Mouse (Mus musculus) fat pad, adult 2 months (tissue): Measurements from ENCODE around the gene Actr1b.
A peak's percentile ranks its signal among the peaks of the same experiment; 100 is the strongest.
"Not testable (repeated sequence)": the region's sequence is repeated elsewhere in the genome, so short reads cannot be mapped to it uniquely, and the experiment has no call there.

Source experiments
- DNase-seq: peaks from one replicate; pipeline ENCODE4 v3.0.0-alpha.2; 2011; ENCODE audit warnings: low read depth, low spot score; ENCODE audit errors: extremely low read depth

The Actr1b gene

DNA sequence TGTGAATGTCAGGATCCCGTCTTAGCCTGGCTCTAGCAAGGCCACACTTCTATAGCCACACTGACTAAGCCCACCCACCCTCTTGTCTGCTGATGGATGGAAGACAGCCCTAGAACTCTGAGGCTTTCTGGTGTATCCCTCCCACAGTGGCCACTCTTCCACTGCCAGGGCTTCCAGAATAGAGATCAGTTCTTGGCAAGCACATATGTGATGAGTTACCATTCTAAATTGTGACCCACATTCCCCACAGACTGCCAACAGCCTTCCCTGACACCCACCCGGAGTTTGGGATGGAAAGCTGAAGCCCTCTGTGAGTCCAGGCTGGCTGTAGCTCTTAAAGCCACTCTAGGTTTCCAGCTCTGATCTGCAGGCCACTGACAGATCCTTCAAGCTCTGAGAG is 7.1 kb downstream of the Actr1b start:
- no peak for DNase-seq

GRCm38 (mm10) chr1:36697030-36697429 is 17.2 kb downstream of the Actr1b start:
- no peak for DNase-seq

GRCm38 (mm10) chr1:36696411-36696810 is 17.8 kb downstream of the Actr1b start:
- no peak for DNase-seq

- no peak for DNase-seq
These were observed 19.4 kb downstream of the Actr1b start for GRCm38 (mm10) chr1:36694871-36695270.

DNA sequence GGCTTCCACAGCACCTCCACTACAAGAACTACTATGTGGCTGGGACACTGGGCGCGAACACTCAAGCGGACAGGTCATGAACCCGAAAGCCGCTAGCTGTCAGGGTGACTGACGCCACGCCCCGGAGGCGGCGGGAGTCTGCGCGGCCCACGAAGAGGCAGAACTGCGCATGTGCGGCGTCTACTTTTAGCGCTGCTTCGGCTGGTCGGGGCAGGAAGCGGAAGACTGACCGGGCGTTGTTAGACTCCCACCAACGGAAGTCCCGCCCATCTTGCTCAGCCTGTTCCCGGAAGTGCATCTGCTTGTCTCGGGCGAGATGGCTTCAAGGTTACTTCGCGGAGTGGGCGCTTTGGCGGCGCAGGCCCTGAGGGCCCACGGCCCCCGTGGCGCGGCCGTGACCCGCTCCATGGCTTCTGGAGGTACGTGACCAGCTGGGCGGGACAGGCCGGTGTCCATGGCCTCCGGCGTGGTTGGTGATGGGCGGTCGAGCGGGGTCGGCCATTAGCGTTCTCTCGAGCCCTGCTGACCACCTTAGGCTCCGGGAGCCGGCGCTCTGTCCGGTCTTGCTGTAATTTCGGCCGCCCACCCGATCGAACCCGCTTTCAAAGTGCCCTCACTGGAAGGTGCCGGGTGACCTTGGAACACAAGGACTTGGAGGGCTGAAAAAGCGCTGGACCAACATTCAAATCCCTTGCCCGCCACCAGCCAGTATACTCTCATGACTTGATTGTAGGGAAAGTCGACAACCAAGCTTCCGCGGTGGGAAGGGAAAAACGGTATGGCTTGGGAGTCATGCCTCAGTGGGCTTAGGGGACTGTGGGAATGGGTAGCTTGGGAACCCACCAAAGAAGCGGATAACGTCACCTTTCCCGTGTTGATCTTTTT is 22.7 kb downstream of the Actr1b start, which contains the start of gene Cox5b:
Cox5b (plus strand) TSS at position 179 of the 885 bp plus-strand sequence.
- DNase-seq = peak; percentile 67

GRCm38 (mm10) chr1:36690671-36691235 is 23.5 kb downstream of the Actr1b start:
- DNase-seq = no peak

DNA sequence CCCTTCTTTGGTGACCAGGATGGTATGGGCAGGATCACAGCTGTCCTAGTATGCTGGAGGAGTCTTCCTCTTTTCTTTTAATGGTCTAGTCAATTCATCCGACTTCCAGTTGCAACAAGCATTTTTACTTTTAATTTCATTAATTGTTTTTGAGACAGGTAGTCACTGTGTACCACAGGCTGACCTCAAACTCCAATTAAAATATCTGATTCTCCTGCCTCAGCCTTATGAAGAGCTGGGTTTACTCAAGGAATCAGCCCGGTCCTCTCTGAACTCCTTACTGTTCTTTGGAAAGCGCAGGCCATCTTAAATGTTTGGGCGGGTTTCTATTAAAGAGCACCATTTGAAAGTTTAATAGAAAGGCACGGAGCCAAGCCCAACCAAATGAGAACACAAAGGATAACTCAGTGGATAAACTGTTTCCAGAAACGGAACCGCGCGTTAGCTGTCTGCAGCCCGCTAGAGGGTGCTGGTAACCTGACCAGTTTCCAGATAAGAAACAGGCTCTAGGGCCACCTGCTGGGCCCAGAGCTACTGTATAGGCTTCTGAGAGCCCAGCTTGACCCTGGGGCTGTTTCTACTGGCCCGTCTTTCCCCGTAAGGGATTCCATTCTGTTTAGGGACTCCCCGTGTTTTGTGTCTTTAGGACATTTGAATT is 30.3 kb downstream of the Actr1b start:
- no peak for DNase-seq

DNA sequence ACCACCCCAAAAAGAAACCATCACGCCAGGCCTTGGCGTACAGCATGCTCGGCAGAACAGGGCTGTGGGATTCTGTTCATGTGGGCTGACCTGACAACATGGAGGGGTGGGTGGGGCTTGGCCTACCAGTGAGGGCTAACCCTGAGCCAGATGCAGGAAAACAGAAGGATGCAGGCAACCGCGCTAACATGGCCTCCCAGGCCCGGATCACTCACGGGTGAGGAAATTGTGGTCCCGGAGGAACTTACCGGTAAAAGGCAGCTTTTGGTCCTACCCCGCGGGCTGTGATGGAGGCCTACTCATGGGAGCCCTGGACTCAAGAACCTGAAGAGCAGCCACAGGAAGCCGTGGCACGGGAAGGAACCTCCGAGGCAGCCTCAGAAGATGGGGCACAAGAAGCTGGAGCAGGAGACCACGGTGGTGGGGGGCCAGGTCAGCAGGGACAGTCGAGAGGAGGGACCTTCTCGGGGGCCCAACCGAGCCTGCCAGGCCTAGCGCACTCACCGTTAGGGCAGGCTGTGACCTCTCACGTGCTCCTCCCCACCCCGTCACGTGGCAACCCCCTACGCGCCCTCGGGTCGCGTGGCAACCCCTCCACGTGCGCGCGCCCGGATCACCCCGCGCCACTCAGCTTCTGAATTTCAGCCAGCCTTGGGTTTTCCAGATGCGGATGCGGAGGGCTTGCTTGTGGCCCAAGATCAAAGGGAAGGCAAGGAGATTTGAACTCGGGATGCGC is 31.4 kb downstream of the Actr1b start, which contains the start of gene Fam178b:
Fam178b (minus strand) TSS at position 564 of the 736 bp plus-strand sequence.
- no peak for DNase-seq

DNA sequence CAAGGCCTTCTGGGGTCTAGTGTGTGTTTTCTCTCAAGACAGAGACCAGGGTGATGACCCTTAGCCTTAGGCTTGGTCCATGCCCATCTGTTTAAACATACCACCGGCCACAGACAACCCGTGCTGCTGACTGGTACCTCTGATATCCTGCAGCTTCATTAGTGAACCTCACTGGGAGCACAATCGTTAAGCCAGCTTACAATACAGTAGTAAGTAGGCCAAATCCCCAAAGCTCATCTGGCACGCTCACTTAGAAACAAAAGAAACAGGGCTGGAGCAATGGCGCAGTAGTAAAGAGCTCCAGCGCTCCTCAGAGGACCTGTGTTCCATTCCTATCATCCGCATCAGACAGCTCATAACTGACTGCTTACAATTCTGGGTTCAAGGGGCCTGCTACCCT is 33.3 kb downstream of the Actr1b start:
- DNase-seq = no peak

DNA sequence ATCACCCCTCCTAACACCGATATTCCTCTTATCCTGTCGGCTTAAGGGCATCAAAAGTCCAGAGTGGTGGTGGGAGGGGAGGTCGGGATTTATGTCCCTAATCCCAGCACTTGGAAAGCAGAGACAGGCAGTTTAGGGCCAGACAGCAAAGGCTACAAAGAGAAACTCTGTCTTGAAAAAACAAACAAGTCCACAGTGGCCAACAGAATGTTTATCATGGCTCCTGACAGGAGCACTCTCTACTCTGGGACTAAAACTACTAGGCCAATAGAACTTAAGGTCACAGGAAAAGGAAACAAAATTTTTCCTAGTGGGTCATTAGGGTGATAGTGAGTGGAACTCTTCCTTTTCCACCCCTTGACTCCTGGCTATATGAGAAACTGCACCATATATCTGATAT is 39.3 kb downstream of the Actr1b start:
- no peak for DNase-seq

- DNase-seq = no peak
These were observed 41.4 kb downstream of the Actr1b start for GRCm38 (mm10) chr1:36672648-36673350.

DNA sequence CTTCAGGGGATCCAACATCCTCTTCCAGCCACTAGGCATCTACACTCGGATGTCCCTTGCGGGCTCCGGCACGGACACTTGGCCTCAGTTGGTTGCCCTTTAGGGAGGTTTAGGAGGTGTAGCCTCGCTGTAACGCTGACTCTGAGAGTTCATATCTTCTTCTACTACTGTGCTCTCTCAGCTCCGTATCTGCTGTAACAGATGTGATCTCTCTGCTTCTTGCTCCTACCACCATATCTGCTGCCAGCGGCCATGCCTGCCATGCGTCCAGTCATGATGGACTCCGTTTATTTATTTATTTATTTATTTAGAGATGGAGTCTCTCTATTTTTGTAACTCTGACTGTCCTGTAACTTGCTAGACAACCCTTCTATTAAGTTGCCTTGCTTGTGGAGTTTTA is 43.0 kb downstream of the Actr1b start:
- DNase-seq = no peak

- no peak for DNase-seq
These were observed 44.0 kb downstream of the Actr1b start for GRCm38 (mm10) chr1:36670256-36670655.

DNA sequence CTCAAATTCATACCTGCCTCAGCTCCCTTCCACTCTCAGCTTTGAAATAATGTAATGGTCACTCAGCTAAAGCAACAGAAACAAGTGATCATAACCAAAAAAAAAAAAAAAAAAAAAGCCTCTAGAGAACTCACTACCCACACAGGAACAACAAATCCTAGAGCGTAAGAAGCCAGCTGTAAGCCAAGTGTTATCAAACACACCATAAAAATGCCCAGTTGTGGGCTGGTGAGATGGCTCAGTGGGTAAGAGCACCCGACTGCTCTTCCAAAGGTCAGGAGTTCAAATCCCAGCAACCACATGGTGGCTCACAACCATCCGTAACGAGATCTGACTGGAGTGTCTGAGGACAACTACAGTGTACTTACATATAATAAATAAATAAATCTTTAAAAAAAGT is 46.2 kb downstream of the Actr1b start:
- not testable (repeated sequence) for DNase-seq

DNA sequence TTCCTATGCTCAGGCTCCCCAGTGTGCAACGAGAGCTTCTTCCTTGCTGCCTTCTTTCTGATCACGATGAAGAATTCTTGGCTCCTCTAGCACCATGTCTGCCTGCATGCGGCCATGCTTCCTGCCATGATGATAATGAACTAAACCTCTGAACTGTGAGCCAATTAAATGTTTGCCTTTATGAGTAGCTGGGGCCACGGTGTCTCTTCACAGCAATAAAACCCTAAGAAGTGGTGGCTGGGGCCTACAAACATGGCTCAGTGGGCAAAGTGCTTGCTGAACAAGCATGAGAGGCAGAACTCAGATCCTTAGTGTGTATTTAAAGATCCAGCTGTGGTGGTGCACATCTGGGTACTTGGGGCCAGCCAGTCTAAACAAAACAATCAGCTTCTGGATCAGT is 48.3 kb downstream of the Actr1b start:
- no peak for DNase-seq

DNA sequence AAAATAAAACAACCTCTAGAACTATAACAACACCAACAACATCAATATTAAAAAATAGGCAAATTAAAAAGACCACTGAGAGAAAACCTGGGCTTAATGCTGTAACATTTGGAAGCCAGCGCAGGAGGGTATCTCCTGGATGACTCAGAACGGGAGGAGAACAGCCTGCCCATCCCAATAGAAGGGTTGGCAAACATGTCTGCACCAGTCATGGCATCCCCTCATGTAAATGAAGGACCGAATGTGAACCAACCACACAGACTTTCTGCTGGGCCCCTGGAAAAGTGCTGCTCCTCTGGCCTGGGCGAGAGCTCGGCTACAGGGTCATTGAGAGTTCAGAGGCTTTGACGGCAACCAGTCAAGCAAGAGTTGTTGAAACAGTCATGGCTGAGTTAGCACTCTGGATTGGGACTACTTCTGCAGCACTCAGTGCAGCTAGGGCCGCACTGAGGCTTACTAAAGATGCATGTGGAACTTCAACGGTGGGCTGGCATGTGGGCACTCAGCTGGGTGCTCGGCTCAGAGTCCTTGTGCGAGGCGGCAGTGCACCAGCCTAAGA is 49.0 kb downstream of the Actr1b start:
- no peak for DNase-seq

GRCm38 (mm10) chr1:36664457-36664856 is 49.8 kb downstream of the Actr1b start:
- no peak for DNase-seq

DNA sequence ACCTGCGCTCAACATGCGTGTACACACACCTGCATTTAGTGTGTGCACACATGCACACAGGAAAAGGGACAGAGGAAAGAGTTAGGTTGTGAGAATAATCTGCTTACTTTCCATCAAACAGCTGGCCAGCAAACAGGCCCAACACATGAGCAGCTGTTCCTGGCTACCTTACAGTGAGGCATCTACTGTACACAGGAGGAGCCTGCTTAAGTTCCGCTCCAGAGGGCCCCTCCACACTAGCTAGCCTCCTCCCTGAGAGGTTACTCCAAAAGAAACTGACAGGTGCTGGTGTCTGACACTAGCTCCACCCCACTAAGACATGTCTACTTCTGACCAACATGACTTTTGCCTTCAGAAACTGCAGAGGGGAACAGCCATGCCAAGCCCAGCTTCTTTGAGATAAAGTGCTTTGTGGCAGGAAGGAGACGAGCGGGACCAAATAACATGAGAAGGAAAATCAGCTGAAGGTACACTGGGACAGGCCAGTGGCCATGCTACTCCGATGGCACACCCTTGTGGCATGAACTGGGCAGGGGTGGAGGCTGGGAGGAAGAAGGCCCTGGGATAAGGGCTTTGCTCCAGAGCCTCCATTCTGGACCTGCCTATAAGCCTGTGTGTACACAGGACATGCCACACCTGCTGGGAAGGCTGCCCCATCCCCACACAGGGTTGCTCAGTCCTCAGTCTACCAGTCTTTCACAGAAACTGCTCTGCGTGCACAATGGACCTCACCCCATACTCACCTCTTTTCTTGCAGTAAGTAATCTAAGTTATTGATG is 55.4 kb downstream of the Actr1b start:
- DNase-seq = no peak

DNA sequence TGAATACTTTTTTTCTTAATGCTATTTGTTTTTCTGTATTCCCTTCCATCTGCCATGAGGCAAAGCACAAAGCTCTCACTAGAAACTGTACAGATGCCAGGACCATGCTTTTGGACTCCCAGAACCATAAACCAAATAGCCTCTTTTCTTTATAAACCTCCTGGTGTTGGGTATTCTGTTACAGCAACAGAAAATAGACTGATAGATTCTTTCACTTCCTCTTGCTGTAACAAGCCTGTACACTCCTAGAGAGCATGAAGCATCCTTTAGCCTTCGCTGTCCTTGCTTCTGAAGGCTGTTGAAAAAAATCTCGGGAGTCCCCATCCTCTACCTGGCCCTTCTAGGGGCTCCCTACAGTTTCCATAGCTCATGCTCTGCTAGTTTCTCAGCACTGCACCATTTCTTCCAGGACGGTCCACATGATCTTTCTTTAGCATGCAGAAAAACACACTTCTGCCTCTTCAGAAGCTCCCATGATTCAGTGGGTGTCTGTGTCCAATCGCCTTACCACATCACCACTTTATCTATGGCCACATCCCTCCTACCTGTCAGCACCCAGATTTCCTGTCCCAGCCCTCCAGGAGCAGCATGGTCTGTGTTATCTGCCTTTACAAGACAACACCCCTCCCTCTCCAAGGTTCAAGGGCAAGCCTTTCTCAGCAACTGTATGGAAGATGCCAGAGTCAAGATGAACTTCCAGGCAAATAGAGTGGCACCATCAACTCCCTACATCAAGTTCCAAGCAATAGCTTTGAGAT is 56.4 kb downstream of the Actr1b start:
- DNase-seq = no peak
